Mouse (Mus musculus): Measurements from ENCODE around the gene Slc44a5.

DNA sequence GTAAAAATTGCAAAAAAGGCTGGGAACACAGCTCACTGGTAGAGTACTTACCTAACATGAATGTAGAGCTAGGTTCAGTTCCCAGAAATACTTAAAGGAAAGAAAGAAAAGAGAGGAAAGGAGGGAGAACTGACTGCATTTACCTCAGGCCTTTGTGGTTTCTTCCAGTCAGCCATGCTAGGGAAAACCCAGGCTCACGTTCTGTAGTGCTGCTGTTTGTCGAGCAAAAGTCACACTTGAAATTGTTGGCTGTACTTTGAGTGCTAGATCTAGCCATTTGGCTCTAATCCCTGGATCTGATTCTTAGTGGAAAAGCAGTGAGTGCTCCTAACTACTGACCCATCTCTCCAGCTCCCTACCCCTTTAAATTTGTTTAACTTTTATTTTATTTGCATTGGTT lies 25.1 kb upstream of the Slc44a5 start:
- no peak for TF ChIP-seq POLR2A (IDR thresholded peaks at IDR 0.05; ENCODE audit: low read depth, low read length)
- no peak for TF ChIP-seq CTCF (IDR thresholded peaks at IDR 0.05; ENCODE audit: borderline replicate concordance, insufficient read depth, low read length)
